Mouse (Mus musculus) induced T-regulatory cell, adult 2 months (primary cell): Measurements from ENCODE around the gene Zfp507.

Source experiments
- DNase-seq: peaks from one replicate; pipeline ENCODE4 v3.0.0-alpha.2; 2012; ENCODE audit warnings: low read depth

Gene Zfp507

DNA sequence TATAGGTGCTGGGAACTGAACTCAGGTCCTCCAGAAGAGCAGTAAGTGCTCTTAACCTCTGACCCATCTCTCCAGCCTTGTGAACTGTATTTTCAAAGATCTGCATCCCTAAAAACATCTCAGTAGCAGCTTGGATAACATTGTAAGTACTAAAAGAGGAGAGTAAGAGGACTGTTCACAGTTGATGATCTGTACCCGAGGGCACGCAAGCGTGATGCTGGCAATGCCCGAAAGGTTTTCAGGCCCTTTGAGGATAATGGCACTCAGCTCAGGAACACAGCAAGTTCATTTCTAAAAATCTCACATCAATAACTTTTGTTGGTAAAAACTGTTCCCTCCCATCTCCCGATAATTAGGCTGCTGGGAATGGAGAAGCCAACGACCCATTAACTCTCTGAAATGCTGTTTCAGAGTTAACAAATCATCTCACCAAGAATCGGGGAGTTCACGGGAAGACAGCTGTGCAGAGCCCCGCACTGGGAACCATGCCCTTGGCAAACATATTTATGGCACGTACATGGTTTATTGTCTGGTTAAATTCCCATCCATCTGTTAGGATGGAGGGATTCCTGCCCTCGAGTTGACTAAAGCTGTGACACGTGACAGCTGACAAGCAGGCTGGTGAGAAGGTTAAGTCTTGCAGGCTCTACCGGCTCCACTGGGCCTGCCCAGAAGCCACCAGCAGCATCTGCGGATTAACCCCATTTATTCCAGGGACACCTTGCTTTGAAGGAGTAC lies 69.3 kb downstream of the Zfp507 start:
- no peak for DNase-seq

DNA sequence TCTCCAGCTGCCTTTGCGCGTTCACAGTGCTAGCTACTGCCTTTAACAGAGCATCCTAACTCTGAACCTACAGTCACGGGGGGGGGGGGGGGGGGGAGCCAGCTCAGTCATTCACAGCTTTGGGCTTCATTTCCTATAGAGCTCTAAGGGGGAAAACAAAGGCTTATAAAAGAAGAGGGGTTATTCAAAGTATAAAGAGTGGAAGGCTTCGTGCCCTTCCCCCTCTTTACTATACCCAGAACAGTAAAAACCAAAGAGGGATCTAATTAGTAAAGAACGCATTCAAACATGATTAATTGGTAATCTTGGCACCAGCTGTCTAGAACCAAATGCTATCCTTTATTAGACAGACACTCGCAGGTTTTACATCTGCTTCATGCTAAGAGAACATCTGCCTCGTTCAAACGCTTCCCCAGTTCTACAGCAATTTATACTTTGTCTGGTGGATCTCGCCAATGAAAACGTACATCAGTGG lies 70.2 kb downstream of the Zfp507 start:
- DNase-seq = no peak

DNA sequence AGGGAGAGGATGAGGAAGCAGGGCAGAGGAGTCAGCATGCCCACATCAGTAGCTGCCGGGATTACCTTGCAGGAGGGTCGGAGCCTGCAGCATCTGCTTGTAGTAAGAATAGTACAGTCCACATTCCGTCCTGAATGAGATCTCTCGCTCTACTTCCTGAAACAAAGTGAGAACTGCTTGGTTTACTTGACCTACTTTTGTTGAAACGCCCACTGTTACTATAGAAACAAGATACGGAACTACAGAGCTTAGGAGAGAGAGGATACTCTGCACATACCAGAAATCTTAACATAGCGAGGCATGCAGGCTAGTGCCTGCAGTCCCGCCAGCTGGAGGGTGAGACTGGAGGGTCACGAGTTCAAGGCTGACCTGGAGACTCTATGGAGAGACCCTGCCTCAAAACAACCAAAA lies 73.2 kb downstream of the Zfp507 start:
- DNase-seq = peak; percentile 74

DNA sequence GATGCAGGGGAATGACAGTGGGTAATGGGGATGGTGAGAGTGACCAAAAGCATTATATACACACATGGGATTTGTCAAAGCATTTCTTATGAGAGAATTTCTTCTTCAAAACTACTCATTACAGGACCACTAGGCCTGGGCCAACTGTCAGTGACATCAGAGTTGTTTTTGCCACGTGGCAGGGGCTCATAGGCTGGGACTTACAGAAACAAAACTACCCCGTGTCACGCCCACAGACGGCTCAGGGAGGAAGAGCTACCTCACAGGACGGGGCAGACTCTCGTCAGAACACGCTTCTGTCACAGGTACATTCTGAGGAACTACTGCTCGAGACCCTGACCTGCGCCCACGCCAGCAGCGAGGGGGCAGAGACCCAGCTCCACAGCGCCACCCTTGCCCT lies 74.4 kb downstream of the Zfp507 start:
- peak; percentile 53 for DNase-seq

DNA sequence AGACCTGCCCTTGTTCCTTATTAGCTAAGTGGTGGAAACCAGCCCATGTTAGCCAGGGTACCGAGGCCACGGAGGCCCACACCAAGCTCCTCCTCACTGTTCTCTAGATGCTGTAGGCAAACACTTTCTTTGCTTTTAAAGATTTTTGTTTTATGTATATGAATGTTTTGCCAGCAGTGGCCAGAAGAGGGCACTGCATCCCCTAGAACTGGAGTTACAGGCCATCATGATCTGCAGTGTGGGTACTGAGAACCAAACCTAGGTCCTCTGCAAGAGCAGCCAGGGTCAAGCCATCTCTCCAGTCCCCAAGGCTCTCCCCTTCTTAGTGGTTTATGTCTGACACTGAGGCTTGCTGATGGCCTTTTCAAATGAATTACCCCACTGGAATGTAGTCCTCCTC lies 79.8 kb downstream of the Zfp507 start:
- no peak for DNase-seq
